Mouse (Mus musculus) G1E (cell line): ENCODE data around the gene Cbx5. TPM values are rescaled to one million over a fixed set of nuclear protein-coding genes. Genes with fewer than 3 reads are reported as not detected.

Experiments used
- ATAC-seq: 2 replicates; pipeline ENCODE4 v1.8.0; 2016; ENCODE audit warnings: mild to moderate bottlenecking; ENCODE audit not compliant: insufficient number of reproducible peaks, poor library complexity, low FRiP score, severe bottlenecking; ENCODE audit errors: extremely low read depth
- DNase-seq: peaks from one replicate; pipeline ENCODE4 v3.0.0; 2012; ENCODE audit warnings: low spot score
- H3K27me3 ChIP-seq: 2 replicates; pipeline ENCODE4 v1.6.1; 2012; ENCODE audit warnings: mild to moderate bottlenecking, low read length, inconsistent platforms; ENCODE audit not compliant: insufficient read depth
- H3K36me3 ChIP-seq: replicated peaks from 2 replicates; pipeline ENCODE3; 2012; ENCODE audit warnings: mild to moderate bottlenecking, inconsistent platforms
- H3K4me1 ChIP-seq: 2 replicates; pipeline ENCODE4 v1.6.1; 2012; ENCODE audit warnings: low read depth, low read length, inconsistent platforms, mixed read lengths; ENCODE audit not compliant: insufficient read depth
- H3K4me3 ChIP-seq: 2 replicates; pipeline ENCODE4 v1.5.1; 2012; ENCODE audit warnings: low read depth, mild to moderate bottlenecking, inconsistent platforms, low read length, moderate library complexity, mixed read lengths
- H3K9me3 ChIP-seq: replicated peaks from 2 replicates; pipeline ENCODE4 v1.6.1; 2012; ENCODE audit warnings: inconsistent platforms
- CTCF ChIP-seq: IDR thresholded peaks from 2 replicates; pipeline ENCODE4 v1.5.1; 2012; ENCODE audit warnings: low read depth, low read length, inconsistent platforms, mixed read lengths
- GATA1 ChIP-seq: IDR thresholded peaks from 2 replicates; pipeline ENCODE4 v1.6.1; 2012; ENCODE audit warnings: borderline replicate concordance, low read length, inconsistent platforms, mixed read lengths
- GATA2 ChIP-seq: IDR thresholded peaks from 2 replicates; pipeline ENCODE4 v1.6.1; 2012; ENCODE audit warnings: low read depth, low read length, inconsistent platforms, borderline replicate concordance
- POLR2AphosphoS5 ChIP-seq: IDR thresholded peaks from 2 replicates; pipeline ENCODE4 v1.6.1; 2012; ENCODE audit warnings: low read depth, low read length, inconsistent platforms; ENCODE audit not compliant: insufficient replicate concordance
- TAL1 ChIP-seq: conservative IDR thresholded peaks from 2 replicates; pipeline ENCODE4 v1.6.1; 2012; ENCODE audit warnings: low read depth, low read length, inconsistent platforms, mixed read lengths
- polyA plus RNA-seq: library from polyadenylated mRNA; stranded (reverse); fragments of >175 nt; gene quantifications from 2 replicates; pipeline ENCODE4 v1.2.3, GENCODE M21; 2012
- total RNA-seq, 2 experiments: library from RNA; stranded (forward) in 1 of 2; stranded (reverse) in 1 of 2; fragments of 200-1000 nt in 1 of 2; fragments of >200 nt in 1 of 2; fragmentation: Nextera tagmentation in 1 of 2; gene quantifications; 2 replicates each; pipeline ENCODE4 v1.2.3; 2014 to 2017

The Cbx5 gene
- total and polyA plus RNA-seq, 3 experiments: 9.5 to 300 (median 278) TPM

DNA sequence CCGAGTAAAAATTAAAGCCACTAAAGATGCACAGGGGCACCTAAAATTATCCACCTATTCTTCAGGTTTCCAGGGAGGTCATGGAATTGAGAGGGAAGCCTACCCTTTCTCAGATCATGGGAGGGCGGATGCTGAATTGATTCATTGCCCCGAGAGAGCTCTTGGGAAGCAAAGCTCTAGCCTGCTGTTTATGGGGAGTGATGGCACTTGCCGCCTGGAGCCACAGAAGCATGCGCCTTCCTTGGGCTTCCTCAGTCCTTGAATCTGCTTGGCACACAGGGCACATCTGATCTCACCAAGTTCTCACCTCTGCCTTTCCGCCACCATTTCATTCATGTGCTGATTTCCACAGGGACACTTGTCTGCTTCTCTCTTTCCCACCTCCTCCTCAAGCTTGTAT lies 51.8 kb downstream of the Cbx5 start:
- TF ChIP-seq TAL1: no peak
- no peak for TF ChIP-seq POLR2AphosphoS5
- TF ChIP-seq GATA2: no peak
- no peak for TF ChIP-seq CTCF
- Histone ChIP-seq H3K27me3 (peaks cover 16% of the 10 kb centered on the region), H3K9me3 (no peaks in the 10 kb centered on the region), H3K36me3 (peaks cover 48% of the 10 kb centered on the region), H3K4me1 (peaks cover 23% of the 10 kb centered on the region), H3K4me3 (no peak overlapping the region)
- DNase-seq (no peak), ATAC-seq (no peak)

DNA sequence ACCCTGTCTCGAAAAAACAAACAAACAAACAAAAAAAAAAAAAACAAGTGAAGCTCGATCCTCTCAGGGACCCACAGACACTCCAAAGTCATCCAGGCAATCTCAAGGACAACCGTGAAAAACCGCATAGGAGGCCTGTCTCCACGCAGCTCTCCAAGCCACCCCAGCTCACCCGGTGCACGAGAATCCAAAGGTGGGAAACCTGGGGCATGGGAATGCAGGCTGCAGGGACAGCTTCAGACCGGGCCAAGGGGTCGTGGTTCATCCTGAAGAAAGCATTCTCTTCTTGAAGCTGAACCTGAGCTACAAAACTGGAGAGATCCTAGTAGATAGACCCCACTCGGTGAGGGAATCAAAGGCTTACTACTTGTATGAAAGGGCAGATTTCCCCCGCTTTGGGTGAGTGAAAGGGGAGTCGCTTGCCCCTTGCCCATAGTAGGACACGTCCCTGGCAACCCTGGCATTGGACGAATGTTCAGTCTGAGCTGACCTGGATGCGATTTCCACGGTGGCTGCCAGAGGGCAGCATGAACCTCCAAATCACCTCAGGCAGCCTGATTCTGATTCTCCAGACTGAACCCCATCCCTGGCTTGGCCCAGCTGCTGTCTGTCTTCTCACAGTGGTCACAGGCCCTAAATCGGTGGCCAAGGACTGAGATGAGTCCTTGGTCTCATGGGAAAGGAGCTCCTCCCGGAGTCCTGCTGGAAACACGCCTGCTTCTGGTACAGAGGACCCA lies 54.0 kb downstream of the Cbx5 start:
- H3K36me3 ChIP-seq: peaks cover 26% of the 10 kb centered on the region
- peaks cover 31% of the 10 kb centered on the region for H3K4me1 ChIP-seq
- H3K27me3 ChIP-seq: peaks cover 33% of the 10 kb centered on the region
- TF ChIP-seq GATA1 (no peak), CTCF (peak; percentile 32; the same call in 1 of the 2 replicates), TAL1 (no peak)
- DNase-seq (no peak), ATAC-seq (no peak)
- H3K9me3 ChIP-seq: no peaks in the 10 kb centered on the region
- H3K4me3 ChIP-seq: no peak overlapping the region

DNA sequence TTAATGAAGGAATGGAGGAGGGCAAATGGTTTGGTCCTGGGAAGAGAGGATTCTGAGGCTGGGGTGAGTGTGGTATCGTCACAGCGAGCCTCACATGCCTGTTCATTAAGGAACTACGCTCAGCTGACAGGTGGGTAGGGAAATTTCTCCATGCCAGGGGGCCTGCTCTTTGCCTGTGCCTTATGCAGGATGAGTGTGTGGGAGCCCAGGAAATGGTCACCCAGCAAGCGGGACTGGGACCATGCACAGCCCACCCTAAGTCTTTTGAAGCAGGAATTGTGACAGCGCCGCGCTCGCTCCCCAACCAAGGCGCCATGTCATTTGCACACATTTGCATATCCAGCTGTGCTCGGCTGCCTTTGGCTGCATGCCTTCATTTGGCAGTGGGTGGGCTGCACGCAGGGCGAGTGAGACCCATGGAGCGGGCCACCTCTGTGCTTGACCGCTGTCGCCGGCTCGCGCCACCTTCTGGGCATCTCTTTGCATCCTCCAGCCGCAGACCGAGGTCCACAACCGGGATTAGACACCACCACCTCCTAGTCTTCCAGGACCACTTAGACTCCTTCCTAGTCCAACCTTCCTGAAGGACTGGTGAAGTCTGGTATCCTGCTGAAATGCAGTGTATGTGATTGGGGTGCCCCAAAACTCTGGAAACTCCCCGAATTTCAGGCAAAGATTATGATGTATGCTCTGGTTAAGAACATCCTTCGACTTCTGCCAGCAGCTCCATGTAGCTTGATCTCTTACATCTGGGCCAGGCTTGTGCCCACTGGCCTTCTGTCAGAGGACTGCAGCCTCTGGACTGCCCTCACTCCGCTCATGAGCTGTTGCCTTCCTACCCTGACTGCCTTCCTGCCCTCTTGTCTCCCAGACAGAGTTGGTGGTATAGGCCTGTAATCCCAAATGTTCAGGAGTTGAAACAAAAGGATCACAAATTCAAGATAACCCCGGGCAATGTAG lies 55.7 kb downstream of the Cbx5 start:
- Histone ChIP-seq H3K4me1 (peaks cover 30% of the 10 kb centered on the region), H3K4me3 (no peak overlapping the region), H3K9me3 (no peaks in the 10 kb centered on the region), H3K36me3 (peaks cover 9% of the 10 kb centered on the region), H3K27me3 (peaks cover 50% of the 10 kb centered on the region)
- TF ChIP-seq GATA1 (no peak), TAL1 (no peak), CTCF (no peak), POLR2AphosphoS5 (no peak), GATA2 (no peak)
- ATAC-seq (no peak), DNase-seq (no peak)

DNA sequence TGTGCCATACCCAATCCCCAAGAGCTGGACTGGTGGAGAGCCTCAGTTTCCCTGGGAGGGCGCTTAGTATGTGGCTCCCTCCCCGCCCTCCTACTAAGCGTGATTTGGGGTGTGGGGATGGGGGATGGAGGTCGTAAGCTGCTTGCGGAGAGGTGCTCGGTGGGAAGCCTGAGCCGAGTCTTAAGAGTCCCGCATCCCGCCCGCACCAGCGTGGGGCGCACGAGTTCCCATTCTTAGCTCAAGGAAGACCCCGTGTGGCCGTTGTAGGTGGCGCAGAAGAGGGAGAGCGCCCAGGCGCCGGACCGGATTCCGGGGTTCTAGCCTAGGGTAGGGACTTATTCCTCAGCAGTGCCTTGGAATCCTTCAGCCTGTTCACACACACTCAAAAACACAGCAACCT lies 56.5 kb downstream of the Cbx5 start:
- Histone ChIP-seq H3K36me3 (peaks cover 4% of the 10 kb centered on the region), H3K4me3 (peak overlapping the region; percentile 30; the same call in 1 of the 2 replicates), H3K27me3 (peaks cover 58% of the 10 kb centered on the region), H3K4me1 (peaks cover 34% of the 10 kb centered on the region), H3K9me3 (no peaks in the 10 kb centered on the region)
- DNase-seq: no peak
- ATAC-seq: 0 out of 2 replicates have a peak, but pooled peaks have one; percentile 23
- no peak for TF ChIP-seq TAL1
- TF ChIP-seq GATA1: no peak
- TF ChIP-seq CTCF: peak; percentile 35; the same call in 1 of the 2 replicates

DNA sequence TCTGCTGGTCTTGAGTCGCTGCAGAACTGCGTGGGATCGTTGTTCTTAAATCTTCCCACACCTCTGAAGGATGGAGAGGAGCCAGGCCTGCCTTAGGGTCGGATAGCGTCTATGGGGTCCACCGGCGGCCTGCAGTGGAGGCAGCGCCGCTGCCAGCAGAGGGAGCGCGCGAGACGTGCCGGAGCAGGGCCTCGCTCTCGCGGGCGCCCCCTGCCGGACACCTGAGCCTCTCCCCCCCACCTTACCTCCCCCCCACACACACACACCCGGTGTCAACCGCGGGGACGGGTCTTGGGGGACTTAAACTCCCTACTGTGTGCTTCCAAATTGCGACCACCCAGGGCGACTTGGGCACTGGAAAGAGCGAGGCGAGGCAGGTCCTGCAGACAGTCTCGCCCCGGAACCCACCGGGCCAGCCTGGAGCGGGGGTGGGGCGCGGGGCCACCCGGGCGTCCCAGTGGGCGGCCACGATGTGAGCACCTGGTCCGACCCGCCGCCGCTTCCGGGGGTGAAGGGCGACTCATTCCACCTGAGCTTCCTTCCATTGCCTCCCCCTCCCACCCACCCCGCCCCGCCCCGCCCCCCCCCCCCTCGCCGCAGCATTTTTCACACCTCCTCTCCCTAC lies 57.3 kb downstream of the Cbx5 start:
- Histone ChIP-seq H3K36me3 (no peaks in the 10 kb centered on the region), H3K4me3 (peak overlapping the region; percentile 70), H3K27me3 (peaks cover 64% of the 10 kb centered on the region), H3K4me1 (peaks cover 42% of the 10 kb centered on the region), H3K9me3 (no peaks in the 10 kb centered on the region)
- peak; percentile 79 for DNase-seq
- no peak; the same call in 1 of the 2 replicates for ATAC-seq
- TF ChIP-seq GATA2: no peak
- no peak for TF ChIP-seq TAL1
- TF ChIP-seq GATA1: no peak
- peak; percentile 100 for TF ChIP-seq CTCF
- no peak for TF ChIP-seq POLR2AphosphoS5

DNA sequence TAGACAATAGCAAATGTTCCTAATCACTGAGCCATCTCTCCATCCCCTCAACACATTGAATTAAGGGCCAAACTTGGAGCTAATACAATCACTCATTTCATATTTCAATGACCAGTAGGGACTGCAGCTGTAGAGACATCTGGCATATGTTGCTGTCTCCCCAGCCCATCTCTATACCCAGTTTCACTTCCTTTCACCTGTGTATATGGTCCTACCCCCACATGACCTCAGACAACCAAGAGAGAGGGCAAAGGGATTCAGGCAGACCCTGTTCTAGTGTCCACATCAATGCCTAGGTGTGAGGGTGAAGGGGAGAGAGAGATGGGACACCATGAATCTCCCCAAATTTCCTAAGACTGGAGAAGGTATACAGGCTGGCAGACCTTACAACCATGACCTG lies 59.2 kb downstream of the Cbx5 start:
- no peaks in the 10 kb centered on the region for H3K9me3 ChIP-seq
- H3K4me3 ChIP-seq: no peak overlapping the region
- TF ChIP-seq POLR2AphosphoS5 (no peak), GATA2 (no peak), CTCF (no peak), GATA1 (no peak), TAL1 (no peak)
- DNase-seq (no peak), ATAC-seq (no peak)
- no peaks in the 10 kb centered on the region for H3K36me3 ChIP-seq
- peaks cover 46% of the 10 kb centered on the region for H3K4me1 ChIP-seq
- H3K27me3 ChIP-seq: peaks cover 82% of the 10 kb centered on the region
